Mouse (Mus musculus) hindbrain, postnatal 0 days (tissue): ENCODE data around the gene Nepn. TPM values are rescaled to one million over a fixed set of nuclear protein-coding genes. Genes with fewer than 3 reads are reported as not detected.

Experiments used
- ATAC-seq: fragments of 200-750 bp; cut with Nextera tagmentation; 2 replicates; pipeline ENCODE4 v1.8.0; 2017; ENCODE audit warnings: mild to moderate bottlenecking, moderate TSS enrichment, moderate library complexity
- DNase-seq: peaks from one replicate; pipeline ENCODE4 v3.0.0-alpha.2; 2015; ENCODE audit warnings: low spot score
- H3K27ac ChIP-seq: fragments of 300-500 bp; sonication (generic); 2 replicates; pipeline ENCODE4 v1.5.1; 2014; ENCODE audit warnings: mild to moderate bottlenecking
- H3K27me3 ChIP-seq: fragments of 300-500 bp; sonication (generic); 2 replicates; pipeline ENCODE4 v1.6.1; 2014; ENCODE audit warnings: low read length, mixed read lengths; ENCODE audit not compliant: insufficient read depth
- H3K36me3 ChIP-seq: fragments of 300-500 bp; sonication (generic); 2 replicates; pipeline ENCODE4 v1.6.1; 2014; ENCODE audit warnings: low read length, mixed read lengths; ENCODE audit not compliant: insufficient read depth
- H3K4me1 ChIP-seq: fragments of 300-500 bp; sonication (generic); 2 replicates; pipeline ENCODE4 v1.6.1; 2014; ENCODE audit warnings: antibody characterized with exemption, low read length, mixed read lengths; ENCODE audit not compliant: insufficient read depth
- H3K4me2 ChIP-seq: fragments of 300-500 bp; sonication (generic); 2 replicates; pipeline ENCODE4 v1.6.1; 2014; ENCODE audit warnings: low read depth, mild to moderate bottlenecking, low read length, moderate library complexity, mixed read lengths
- H3K4me3 ChIP-seq: fragments of 300-500 bp; sonication (generic); 2 replicates; pipeline ENCODE4 v1.5.1; 2014; ENCODE audit warnings: low read length
- H3K9ac ChIP-seq: fragments of 300-500 bp; sonication (generic); replicated peaks from 2 replicates; pipeline ENCODE4 v1.6.1; 2014; ENCODE audit warnings: mild to moderate bottlenecking, low read length, moderate library complexity, mixed read lengths
- H3K9me3 ChIP-seq: fragments of 300-500 bp; sonication (generic); 2 replicates; pipeline ENCODE4 v1.6.1; 2016; ENCODE audit warnings: low read length, mixed read lengths
- CTCF ChIP-seq: IDR thresholded peaks from 2 replicates; pipeline ENCODE4 v1.5.1; 2016; ENCODE audit warnings: antibody characterized with exemption, control low read depth, low read depth
- WGBS: fragments of 180-500 bp; shearing (Covaris S2); extraction: QIAGEN DNeasy Blood & Tissue Kit; methylation state at CpG from one replicate; pipeline ENCODE4 v1.1.7; 2014; 5-methylcytosine and 5-hydroxymethylcytosine counted together
- polyA plus RNA-seq: library from polyadenylated mRNA; unstranded; fragments of >200 nt; fragmentation: Nextera tagmentation; extraction: Ambion mirVana; gene quantifications from 2 replicates; pipeline ENCODE4 v1.2.1, GENCODE M21; 2015
- total RNA-seq: library from RNA; depleted of rRNA; stranded (reverse); fragments of >200 nt; gene quantifications from 2 replicates; pipeline ENCODE4 v1.2.3, GENCODE M21; 2014

The Nepn gene
- total and polyA plus RNA-seq, 2 experiments from 2014 or later = not detected

DNA sequence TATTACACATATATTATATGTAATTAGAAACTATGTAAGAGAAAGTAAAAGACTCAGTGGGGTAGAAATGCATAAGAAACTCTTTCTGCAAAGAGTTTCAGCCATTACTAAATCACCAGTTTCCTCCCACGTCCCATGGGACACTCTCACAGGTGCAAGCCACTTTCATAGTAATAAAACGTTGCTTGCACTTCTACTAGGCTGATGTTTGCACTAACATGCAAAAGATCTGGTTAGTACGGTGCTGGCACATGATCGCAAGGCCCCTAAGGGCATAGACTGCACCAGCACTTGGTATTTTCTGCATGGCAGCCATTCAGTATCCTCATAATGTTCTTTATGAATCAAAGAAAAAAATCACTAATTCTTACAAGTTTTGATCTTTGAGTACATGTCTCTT, 14.9 kb upstream of the Nepn start:
- Histone ChIP-seq H3K4me3 (no peak overlapping the region), H3K4me1 (0 out of 2 replicates have a peak, but pooled peaks cover 3% of the 10 kb centered on the region), H3K36me3 (no peaks in the 10 kb centered on the region), H3K9ac (no peak overlapping the region), H3K27me3 (no peaks in the 10 kb centered on the region), H3K4me2 (no peak overlapping the region), H3K9me3 (no peaks in the 10 kb centered on the region), H3K27ac (no peak overlapping the region)
- DNase-seq (no peak), ATAC-seq (no peak)
- TF ChIP-seq CTCF = no peak
- WGBS = 86% methylated on average over 4 of the region's 4 CpGs

DNA sequence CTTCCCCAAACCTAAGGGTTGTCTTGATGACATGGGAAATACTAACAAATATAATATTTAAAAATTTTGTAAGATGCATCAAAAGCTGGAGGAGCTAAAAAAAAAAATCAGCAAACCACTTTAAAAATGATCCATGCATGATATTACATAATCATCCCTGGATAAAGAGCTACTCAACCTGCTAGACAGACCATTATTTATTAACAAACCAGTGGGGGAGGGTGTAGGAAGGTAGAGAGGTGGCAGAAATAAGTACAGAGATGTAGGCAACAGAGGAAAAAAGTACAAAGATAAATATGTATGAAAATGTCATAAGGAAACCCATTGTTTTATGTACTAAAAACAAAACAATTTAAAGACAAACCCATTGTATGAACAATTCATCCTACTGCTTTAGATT, 14.1 kb upstream of the Nepn start:
- no peaks in the 10 kb centered on the region for H3K9me3 ChIP-seq
- ATAC-seq (no peak), DNase-seq (no peak)
- H3K4me1 ChIP-seq = peaks cover 7% of the 10 kb centered on the region
- H3K36me3 ChIP-seq = no peaks in the 10 kb centered on the region
- no peak overlapping the region for H3K27ac ChIP-seq
- no peaks in the 10 kb centered on the region for H3K27me3 ChIP-seq
- H3K4me2 ChIP-seq = no peak overlapping the region
- no peak overlapping the region for H3K4me3 ChIP-seq
- TF ChIP-seq CTCF = no peak
- no peak overlapping the region for H3K9ac ChIP-seq

DNA sequence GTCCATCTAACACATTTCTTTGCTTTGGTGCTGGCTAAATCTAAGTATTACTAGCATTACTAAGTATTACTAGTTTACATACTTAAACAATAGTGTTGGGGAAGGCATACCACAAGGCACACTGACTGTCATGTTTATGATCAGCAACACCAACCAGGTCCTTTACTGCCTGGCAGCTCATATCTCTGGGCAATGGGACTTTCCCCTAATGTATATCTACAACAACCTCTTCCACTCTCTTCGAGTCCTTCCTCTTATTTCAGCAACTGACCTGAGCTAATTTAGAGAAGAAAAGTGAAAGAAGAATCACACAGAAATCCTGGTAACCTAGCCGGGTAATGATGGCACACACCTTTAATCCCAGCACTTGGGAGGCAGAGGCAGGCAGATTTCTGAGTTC, 12.3 kb upstream of the Nepn start:
- Histone ChIP-seq H3K27ac (no peak overlapping the region), H3K4me1 (peaks cover 9% of the 10 kb centered on the region), H3K4me3 (no peak overlapping the region), H3K9me3 (no peaks in the 10 kb centered on the region), H3K9ac (no peak overlapping the region), H3K36me3 (no peaks in the 10 kb centered on the region), H3K27me3 (no peaks in the 10 kb centered on the region), H3K4me2 (no peak overlapping the region)
- ATAC-seq (no peak), DNase-seq (no peak)
- 99% methylated on average over 2 of the region's 2 CpGs for WGBS
- TF ChIP-seq CTCF = no peak

DNA sequence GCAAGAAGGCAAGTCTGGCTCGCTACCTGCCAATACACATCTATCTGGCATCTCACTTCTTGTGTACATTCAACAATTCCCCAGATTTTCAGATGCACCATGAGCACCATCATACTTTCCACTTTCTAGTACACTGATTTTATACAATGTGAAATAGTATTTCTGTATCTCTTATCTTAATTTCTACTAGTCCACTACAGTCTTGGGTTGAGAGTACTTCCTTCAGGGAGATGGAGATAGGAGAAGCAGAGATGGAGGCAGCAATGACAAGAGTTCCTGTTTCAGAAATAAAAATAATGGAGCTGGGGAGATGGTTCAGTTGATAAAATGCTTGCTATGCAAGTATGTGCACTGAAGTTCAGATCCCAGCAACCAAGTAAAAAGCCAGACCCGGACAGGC, 11.0 kb upstream of the Nepn start:
- no peak for TF ChIP-seq CTCF
- ATAC-seq (no peak), DNase-seq (no peak)
- H3K36me3 ChIP-seq = no peaks in the 10 kb centered on the region
- peaks cover 9% of the 10 kb centered on the region for H3K4me1 ChIP-seq
- no peaks in the 10 kb centered on the region for H3K27me3 ChIP-seq
- H3K9ac ChIP-seq = no peak overlapping the region
- no peak overlapping the region for H3K4me3 ChIP-seq
- WGBS = 88% methylated on average over 2 of the region's 2 CpGs
- H3K27ac ChIP-seq = no peak overlapping the region
- no peaks in the 10 kb centered on the region for H3K9me3 ChIP-seq
- H3K4me2 ChIP-seq = no peak overlapping the region

DNA sequence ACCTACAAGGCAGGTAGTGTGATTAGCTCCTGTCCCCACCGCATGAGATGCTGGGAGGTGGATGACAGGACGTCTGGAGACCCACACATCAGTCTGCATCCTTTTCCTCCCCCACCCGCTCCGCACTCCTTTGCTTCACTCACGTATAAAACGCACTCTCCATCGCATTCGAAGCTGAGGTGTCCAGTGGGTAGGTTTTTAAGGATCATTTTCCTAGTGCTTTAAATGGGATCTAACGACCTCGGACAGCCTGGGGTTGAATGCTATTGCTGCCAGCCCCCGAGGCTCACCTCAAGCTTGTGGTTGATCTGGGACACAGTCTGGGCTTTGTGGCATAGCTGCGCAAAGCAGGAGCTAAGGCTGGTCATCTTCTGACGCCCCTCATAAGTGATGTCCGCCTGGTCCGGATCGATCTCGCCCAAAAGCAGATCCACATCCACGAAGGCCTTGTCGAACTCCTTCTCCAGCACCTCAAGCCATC, 7.4 kb upstream of the Nepn start:
- ATAC-seq (peak; percentile 67), DNase-seq (peak; percentile 55)
- H3K4me2 ChIP-seq = peak overlapping the region; percentile 83
- TF ChIP-seq CTCF = no peak
- H3K27ac ChIP-seq = peak overlapping the region; percentile 97
- H3K9ac ChIP-seq = peak overlapping the region; percentile 84
- WGBS = under 1% methylated on average over 19 of the region's 19 CpGs
- no peaks in the 10 kb centered on the region for H3K9me3 ChIP-seq
- no peaks in the 10 kb centered on the region for H3K27me3 ChIP-seq
- peak overlapping the region; percentile 68 for H3K4me3 ChIP-seq
- no peaks in the 10 kb centered on the region for H3K36me3 ChIP-seq
- H3K4me1 ChIP-seq = peaks cover 9% of the 10 kb centered on the region

DNA sequence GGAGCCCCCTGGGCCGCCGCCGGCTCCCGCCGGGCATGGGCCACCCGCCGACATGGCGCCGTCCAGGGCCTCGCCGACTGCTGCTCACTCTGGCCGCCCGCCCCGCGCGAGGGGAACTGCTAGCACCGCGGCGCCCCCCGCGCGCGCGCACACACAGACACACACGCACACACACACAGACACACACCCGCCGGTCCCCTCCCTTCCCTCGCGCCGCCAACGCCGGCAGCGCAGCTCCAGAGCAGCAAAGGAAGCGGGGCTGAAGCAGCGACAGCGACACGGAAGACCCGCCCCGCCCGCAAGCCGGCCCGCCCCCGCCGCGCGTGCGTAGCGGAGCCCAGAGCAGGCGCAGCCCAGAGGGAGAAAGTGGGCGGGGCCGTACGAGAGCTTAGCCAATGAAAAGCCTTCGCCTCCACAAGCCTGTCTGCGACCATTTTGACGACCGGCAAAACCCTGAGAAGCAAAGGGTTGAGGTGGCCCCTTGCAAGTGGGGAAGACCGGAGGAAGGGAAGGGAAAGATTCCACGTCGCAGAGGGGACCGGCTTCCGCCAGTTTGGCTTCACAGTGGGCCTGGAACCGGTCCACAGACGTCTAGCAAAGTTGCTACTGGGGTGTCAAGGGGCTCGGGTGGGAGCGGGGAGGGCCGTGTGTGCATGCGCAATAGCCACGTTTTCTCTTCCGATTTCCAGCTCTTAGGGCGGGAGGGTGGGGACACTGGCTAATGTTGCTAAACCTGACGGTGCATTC, 6.8 kb upstream of the Nepn start, which contains the start of gene Gopc:
Gopc (minus strand) TSS at position 280 of the 747 bp plus-strand sequence.
- DNase-seq (peak; percentile 99), ATAC-seq (peak; percentile 99)
- peak within 1 kb of the TSS; percentile 68 for H3K4me3 ChIP-seq
- H3K9ac ChIP-seq = peak within 1 kb of the TSS; percentile 84
- TF ChIP-seq CTCF = no peak
- no peaks in the 10 kb centered on the region for H3K9me3 ChIP-seq
- no peaks in the 10 kb centered on the region for H3K36me3 ChIP-seq
- H3K4me1 ChIP-seq = peaks cover 9% of the 10 kb centered on the region
- peak within 1 kb of the TSS; percentile 83 for H3K4me2 ChIP-seq
- peak within 1 kb of the TSS; percentile 97 for H3K27ac ChIP-seq
- no peaks in the 10 kb centered on the region for H3K27me3 ChIP-seq
- under 1% methylated on average over 54 of the region's 71 CpGs for WGBS

DNA sequence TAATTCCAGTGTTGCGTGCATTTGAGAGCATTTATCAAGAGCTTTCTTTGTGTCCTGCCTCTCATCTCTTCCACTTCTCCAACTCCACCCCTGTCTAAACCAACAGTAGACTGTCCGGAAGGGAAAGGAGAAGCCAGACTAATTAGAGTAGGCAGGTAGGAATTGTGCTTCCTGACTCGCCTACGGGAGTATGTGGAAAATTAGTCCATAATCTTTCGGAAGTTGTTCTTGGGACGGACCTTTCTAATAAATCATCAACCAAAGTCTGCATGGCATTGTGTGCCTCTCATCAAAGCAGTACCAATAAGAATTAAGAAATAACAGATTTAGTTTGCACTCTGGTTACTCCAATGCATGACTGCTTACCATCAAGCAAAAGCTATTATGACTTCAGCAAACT, 5.8 kb upstream of the Nepn start:
- 84% methylated on average over 6 of the region's 6 CpGs for WGBS
- H3K27ac ChIP-seq = peak overlapping the region; percentile 97; the same call in 1 of the 2 replicates
- peak overlapping the region; percentile 68; the same call in 1 of the 2 replicates for H3K4me3 ChIP-seq
- H3K9ac ChIP-seq = no peak overlapping the region
- ATAC-seq = no peak
- peaks cover 9% of the 10 kb centered on the region for H3K4me1 ChIP-seq
- DNase-seq = no peak
- no peaks in the 10 kb centered on the region for H3K9me3 ChIP-seq
- peak; percentile 2; the same call in 1 of the 2 replicates for TF ChIP-seq CTCF
- H3K27me3 ChIP-seq = no peaks in the 10 kb centered on the region
- H3K36me3 ChIP-seq = no peaks in the 10 kb centered on the region
- H3K4me2 ChIP-seq = peak overlapping the region; percentile 83
